Mouse (Mus musculus) brain, embryonic 18.5 days (tissue): Measurements from ENCODE around the gene Scgb3a1.
A peak's percentile ranks its signal among the peaks of the same experiment; 100 is the strongest.

Experiments used
- DNase-seq: peaks from one replicate; pipeline ENCODE4 v3.0.0-alpha.2; 2012; ENCODE audit warnings: low read depth, low spot score

Gene Scgb3a1

GRCm38 (mm10) chr11:49658791-49659469 is 4.5 kb upstream of the Scgb3a1 start:
- no peak for DNase-seq

- DNase-seq = no peak
These were observed 4.0 kb upstream of the Scgb3a1 start for GRCm38 (mm10) chr11:49659470-49659799.

DNA sequence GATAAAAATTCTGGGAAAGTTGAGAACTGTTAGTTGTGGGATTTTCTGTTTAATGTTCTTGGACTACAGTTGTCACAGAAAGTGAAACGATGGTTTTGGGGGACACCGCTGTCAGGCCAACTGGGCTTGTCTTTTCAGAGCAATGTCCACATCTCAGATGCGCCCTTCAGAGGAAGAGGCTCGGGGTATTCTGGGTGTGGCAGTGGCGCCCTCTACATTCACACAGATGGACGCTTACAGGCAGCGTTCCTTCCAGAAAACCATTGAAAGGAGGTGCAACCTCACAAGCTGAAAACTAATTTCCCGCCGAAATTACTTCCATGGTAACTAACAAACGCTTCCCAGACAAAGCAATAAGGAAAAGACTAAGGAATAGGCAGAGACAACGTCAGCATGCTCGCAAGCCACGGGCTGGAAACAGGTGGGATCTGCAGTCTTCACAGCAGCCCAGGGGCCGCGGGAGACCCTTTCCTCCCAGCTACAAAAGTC is 1.1 kb upstream of the Scgb3a1 start:
- no peak for DNase-seq

GRCm38 (mm10) chr11:49664262-49665140 is 1.1 kb downstream of the Scgb3a1 start:
- DNase-seq = no peak

- no peak for DNase-seq
These were observed 2.1 kb downstream of the Scgb3a1 start for GRCm38 (mm10) chr11:49665462-49665861.

DNA sequence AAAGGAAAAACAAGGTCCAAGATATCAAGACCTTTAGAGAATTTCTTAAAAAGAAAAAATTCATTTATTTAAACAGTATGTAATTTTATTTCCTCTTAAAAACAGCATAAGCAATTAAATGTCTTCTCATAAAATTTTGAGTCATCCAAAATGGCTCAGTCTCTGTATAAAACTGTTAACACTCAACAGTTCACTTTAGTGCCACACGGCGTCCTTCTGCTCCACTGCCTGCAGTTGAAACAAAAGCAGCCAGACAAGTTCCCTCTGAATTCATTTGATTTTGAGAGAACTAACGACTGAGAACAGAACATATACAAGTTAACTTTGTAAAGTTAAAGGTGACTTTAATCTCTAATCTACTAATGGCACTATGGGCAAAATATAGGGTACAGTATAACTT is 10.0 kb downstream of the Scgb3a1 start:
- no peak for DNase-seq

- no peak for DNase-seq
These were observed 21.0 kb downstream of the Scgb3a1 start for GRCm38 (mm10) chr11:49684237-49684973.

DNA sequence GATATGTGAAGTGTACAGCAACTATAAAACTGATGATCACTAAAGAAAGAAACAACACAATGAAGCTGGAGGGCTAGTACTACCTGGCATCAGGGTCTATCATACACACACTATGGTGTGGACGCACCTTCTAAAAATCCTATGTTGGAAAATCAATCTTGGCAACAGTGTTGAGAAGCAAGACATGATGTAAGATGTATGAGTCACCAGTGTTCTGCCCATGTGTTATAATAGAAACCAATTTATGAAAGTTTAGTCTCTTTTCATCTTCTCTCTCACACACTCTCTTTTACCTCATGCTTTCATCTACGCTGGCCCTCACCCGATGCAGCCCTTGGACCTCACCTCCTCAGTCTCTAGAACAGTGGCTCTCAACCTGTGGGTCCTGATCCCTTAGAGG is 31.6 kb downstream of the Scgb3a1 start:
- DNase-seq = no peak

DNA sequence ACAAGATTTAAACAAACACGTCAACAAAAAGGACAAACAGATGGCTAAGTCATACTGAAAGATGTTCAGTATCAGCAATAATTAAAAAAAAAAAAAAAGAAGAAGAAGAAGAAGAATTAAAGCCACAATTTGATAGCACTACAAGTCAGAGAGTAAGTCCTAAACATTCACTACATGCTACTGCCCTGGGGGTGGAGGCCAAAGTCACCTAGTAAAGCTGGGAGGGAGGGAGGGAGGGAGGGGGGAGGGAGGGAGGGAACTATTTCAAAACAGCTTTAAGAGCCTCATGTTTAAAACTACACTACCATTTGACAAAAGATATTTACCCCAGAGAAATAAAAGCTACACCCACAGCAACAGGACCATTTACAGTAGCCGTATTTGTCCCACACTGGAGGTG is 32.3 kb downstream of the Scgb3a1 start:
- DNase-seq = no peak

GRCm38 (mm10) chr11:49696472-49696871 is 33.1 kb downstream of the Scgb3a1 start:
- no peak for DNase-seq

DNA sequence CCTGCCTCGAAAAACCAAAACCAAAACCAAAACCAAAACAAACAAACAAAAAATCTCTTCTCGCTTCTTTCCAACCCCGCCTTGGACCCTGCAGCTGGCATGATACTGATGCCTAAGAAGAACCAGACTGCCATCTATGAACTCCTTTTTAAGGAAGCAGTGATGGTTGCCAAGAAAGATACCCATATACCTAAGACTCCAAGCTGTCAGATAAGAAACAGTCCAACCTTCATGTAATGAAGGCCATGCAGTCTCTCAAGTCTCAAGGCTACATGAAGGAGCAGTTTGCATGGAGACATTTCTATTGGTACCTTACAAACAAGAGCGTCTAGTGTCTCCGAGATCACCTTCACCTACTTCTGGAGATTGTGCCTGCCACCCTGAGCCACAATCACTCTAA is 34.4 kb downstream of the Scgb3a1 start:
- DNase-seq = no peak

DNA sequence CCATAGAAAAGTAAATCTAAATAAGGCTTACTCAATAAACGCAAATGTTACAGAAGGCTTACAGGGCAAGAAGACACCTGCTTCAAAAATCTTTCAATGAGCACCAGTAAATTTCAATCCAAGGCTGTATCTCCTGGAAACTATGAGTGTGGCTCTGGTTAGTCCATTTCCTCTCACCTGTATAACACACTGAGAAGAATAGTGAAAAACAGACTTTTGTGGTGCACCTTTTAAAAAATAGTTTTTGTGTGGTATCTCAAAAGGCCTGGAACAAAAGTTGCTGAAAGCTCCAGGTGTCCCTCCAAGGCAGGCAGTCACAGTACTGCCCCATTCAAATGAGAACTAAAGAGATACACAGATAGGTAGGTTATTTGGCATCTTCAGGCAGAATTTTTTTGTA is 35.7 kb downstream of the Scgb3a1 start:
- DNase-seq = no peak

GRCm38 (mm10) chr11:49702014-49702413 is 38.6 kb downstream of the Scgb3a1 start:
- DNase-seq = no peak

DNA sequence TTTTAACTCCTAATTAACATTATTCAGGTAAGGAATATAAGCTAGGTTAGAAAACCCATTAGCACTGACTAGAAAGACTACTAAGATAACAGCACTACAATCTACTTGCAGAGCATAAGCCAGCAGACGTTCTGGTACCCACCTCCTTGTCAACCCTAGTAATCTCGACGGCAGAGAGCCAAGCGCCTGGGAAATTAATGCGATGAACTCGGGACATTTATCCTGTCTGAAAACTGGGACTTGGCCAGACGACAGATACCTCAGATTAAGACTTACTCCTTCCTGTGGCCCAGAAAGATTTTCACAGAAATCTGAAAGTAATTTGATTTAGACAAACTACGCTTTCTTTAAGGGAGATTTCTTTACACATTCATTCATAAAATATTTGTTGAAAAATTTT is 41.4 kb downstream of the Scgb3a1 start:
- DNase-seq = no peak

GRCm38 (mm10) chr11:49707834-49708233 is 44.4 kb downstream of the Scgb3a1 start:
- DNase-seq = no peak

DNA sequence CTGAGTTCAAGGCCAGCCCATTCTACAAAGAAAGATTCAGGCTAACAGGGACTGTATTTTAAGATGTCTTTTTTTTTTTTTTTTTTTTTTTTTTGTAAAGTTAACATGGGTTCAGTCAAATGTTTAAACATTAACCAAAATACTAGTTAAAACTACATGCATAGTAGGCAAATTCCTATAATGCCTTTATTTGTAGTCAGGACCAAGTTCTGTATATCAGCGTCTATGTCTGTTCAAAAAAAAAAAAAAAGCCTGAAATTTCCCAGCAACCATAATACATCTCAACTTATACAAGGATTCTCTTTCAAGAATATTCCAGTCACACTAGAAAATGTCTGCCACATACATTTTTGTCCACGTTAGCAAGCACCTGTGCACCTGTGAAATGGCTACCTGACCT is 47.3 kb downstream of the Scgb3a1 start:
- no peak for DNase-seq

DNA sequence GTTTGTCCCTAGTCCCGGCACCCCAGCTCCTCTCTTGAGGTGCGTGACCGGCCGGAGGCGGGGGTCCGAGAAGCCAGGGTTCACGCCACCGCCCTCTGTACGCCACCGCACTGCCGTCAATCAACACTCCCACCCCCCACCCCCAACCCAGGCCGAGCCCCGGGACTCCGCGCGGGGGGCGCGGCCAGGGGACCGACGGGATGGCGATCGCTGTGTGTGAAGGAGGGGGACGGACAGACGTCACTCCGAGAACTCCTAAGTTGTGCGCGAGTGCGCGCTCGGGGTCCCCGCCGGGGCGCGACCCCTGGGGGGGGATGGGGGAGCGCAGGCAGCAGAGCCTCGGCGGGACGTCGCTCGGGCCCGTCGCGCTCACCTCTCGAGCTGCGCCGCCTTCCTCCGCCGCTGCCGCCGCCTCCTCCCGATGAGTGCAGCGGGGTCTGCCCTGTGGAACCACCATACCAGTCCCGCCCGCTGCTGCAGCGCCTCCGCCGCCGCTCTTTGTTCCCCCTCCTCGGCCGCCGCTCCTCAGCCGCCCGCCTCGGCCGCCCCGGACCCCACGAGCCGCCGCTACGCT is 48.7 kb downstream of the Scgb3a1 start:
- DNase-seq = no peak

GRCm38 (mm10) chr11:49712555-49713335 is 49.3 kb downstream of the Scgb3a1 start, which contains the start of gene Cnot6:
Cnot6 (minus strand) TSS chr11:49712723.
- DNase-seq = peak; percentile 94

DNA sequence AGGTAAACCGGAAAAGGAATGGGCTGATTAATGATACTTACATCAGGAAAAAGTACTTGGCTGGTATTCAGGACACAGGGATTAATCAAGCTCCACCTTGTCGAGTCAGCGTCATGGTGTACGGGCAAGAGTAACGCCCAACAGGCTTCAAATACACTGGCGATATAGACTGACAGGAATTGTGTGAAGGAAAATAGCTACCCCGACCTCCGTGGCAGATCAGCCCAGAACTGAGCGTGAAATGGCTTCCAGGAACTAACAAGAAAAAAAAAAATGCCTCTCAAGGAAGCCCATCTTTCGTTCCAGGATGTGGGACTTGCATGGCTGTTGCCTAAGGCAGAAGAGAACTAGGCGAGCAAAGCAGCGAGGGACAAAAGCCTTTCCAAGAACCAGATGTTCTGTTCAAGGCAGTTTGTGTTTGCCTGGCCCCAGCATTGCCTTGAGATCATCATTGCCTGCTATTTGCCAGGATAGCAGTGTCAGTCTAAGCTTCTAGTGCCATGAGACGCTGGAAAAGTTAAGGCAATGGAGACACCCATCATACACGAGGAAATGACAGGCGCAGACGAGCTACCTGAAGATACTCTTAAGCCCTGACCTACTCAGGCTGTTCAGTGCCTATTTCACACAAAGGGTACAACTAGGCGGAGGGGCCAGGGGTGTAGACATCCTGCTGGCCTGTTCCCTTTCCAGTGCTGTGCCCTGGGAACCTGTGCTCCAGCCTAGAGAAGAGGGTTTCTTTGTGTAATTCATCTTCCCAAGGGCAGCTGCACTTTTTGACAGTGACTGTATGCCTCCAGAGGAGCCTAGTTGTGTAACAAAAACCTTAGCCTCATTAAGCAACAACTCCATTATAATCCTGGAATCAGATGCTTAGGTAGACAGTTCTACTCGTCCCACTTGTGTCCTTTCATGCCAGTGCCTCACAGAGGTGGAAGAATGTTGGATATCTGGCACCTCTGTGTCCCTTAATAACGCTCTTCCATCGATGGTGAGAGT is 50.2 kb downstream of the Scgb3a1 start:
- DNase-seq = no peak
